Mouse (Mus musculus): Measurements from ENCODE around the gene Klhl21. TPM values are rescaled to one million over a fixed set of nuclear protein-coding genes. Genes with fewer than 3 reads are reported as not detected.

Gene Klhl21
- polyA plus RNA-seq, 1 experiment from 2014 or later, result 2.1 TPM

DNA sequence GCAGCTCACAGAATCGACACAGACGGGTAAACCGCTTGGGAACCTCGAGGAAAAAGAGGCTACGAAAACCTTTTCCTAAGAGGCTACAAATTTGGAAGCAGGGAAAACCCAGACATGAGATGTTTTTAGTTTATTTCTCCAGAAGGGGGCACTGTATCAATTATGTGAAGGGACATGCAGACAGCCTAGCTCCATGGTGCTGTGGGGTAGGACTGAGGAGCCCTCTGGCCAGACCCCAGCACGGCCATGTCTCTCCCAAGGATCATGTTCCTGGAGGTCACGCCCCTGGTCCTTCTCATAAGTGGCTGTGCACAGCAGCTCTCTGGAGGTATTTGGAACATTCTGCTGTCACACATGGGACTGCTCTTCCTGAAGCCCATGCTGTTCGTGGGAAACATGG is 27.9 kb upstream of the Klhl21 start:
- Histone ChIP-seq H3K27ac (ENCODE audit: low read depth, low read length) (no peak overlapping the region), H3K36me3 (ENCODE audit: control insufficient read depth, insufficient read depth, low read length) (peaks cover 21% of the 10 kb centered on the region), H3K4me3 (ENCODE audit: low read depth, low read length) (no peak overlapping the region), H3K9me3 (ENCODE audit: control insufficient read depth, low read length) (no peaks in the 10 kb centered on the region), H3K9ac (replicated peaks; ENCODE audit: low read depth, low read length) (no peak overlapping the region), H3K27me3 (ENCODE audit: control insufficient read depth, insufficient read depth, low read length) (no peaks in the 10 kb centered on the region), H3K4me2 (ENCODE audit: low read depth, low read length) (no peak overlapping the region), H3K4me1 (ENCODE audit: control insufficient read depth, insufficient read depth, low read length) (0 out of 2 replicates have a peak, but pooled peaks cover 5% of the 10 kb centered on the region)
- 84% methylated on average over 8 of the region's 8 CpGs for WGBS
- no peak for ATAC-seq (ENCODE audit: low read depth)

DNA sequence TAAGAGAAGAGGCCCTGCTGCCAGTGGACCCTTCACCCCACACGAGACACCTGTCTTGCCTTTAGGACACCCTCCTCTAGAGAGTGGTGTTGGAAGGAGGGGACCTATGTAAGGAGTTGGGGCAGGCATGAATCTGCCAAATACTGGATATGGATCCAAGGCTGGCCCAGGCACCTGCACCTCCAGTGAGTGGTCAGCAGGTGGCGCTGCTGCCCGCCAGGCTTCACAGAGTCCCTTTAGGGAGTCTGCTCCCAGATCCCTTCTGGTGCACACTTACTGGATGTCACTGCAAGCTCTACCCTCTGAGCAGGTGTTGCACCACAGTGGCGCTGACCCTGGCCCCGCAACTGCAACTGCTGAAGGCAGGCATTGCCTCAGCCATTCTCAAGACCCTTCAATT is 27.2 kb upstream of the Klhl21 start:
- Histone ChIP-seq H3K4me1 (ENCODE audit: control insufficient read depth, insufficient read depth, low read length) (0 out of 2 replicates have a peak, but pooled peaks cover 5% of the 10 kb centered on the region), H3K4me3 (ENCODE audit: low read depth, low read length) (no peak overlapping the region), H3K36me3 (ENCODE audit: control insufficient read depth, insufficient read depth, low read length) (peaks cover 22% of the 10 kb centered on the region), H3K27me3 (ENCODE audit: control insufficient read depth, insufficient read depth, low read length) (no peaks in the 10 kb centered on the region), H3K9ac (replicated peaks; ENCODE audit: low read depth, low read length) (no peak overlapping the region), H3K9me3 (ENCODE audit: control insufficient read depth, low read length) (no peaks in the 10 kb centered on the region), H3K4me2 (ENCODE audit: low read depth, low read length) (no peak overlapping the region), H3K27ac (ENCODE audit: low read depth, low read length) (no peak overlapping the region)
- 14% methylated on average over 5 of the region's 5 CpGs for WGBS
- peak; percentile 54; the same call in 1 of the 2 replicates for ATAC-seq (ENCODE audit: low read depth)

DNA sequence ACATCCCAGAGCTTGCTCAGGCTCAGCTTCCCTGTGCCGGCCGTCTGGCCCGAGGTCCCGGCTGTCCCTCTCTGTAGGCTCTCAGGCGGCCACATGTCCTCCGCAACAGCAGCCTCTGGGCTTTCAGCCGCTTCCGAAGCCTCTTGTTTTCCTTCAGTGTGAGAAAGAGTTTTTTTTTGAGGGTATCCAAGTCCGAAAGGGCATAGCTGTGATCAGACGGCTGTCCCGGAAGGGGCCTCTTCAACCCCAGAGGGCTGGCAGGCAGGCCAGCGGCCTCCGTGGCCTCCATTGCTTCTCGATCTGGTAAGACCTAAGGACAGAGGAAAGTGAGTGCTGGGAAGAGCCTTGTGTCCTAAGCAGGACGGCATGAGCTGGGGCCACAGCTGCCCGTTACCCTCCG is 25.6 kb upstream of the Klhl21 start:
- H3K9me3 ChIP-seq (ENCODE audit: control insufficient read depth, low read length), result no peaks in the 10 kb centered on the region
- no peak overlapping the region for H3K4me3 ChIP-seq (ENCODE audit: low read depth, low read length)
- peaks cover 8% of the 10 kb centered on the region; the same call in 1 of the 2 replicates for H3K4me1 ChIP-seq (ENCODE audit: control insufficient read depth, insufficient read depth, low read length)
- no peak overlapping the region for H3K27ac ChIP-seq (ENCODE audit: low read depth, low read length)
- no peak overlapping the region for H3K9ac ChIP-seq (replicated peaks; ENCODE audit: low read depth, low read length)
- WGBS, result 71% methylated on average over 17 of the region's 17 CpGs
- no peak overlapping the region for H3K4me2 ChIP-seq (ENCODE audit: low read depth, low read length)
- no peaks in the 10 kb centered on the region for H3K27me3 ChIP-seq (ENCODE audit: control insufficient read depth, insufficient read depth, low read length)
- no peak for ATAC-seq (ENCODE audit: low read depth)
- peaks cover 22% of the 10 kb centered on the region for H3K36me3 ChIP-seq (ENCODE audit: control insufficient read depth, insufficient read depth, low read length)

DNA sequence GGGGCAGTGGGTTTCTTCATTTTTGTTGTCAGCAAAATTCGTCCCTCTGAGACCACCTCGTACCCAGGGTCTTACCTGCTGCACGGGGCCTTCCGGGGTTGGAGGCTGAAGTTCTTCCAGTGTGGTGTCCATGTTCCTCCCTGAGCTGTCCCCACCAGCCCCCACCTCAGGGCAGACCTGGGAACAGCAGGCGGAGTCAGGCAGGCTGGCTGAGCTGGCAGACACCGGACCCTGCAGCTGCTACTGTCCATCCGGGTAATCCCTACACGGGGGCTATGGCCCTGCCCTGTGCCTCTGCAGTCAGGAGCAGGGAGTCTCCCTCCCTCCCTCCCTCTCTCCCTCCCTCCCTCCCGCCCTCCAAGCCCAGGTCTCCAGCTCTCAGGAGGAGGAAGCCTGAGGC is 25.0 kb upstream of the Klhl21 start:
- peaks cover 7% of the 10 kb centered on the region; the same call in 1 of the 2 replicates for H3K4me1 ChIP-seq (ENCODE audit: control insufficient read depth, insufficient read depth, low read length)
- no peak overlapping the region for H3K4me2 ChIP-seq (ENCODE audit: low read depth, low read length)
- H3K27ac ChIP-seq (ENCODE audit: low read depth, low read length), result no peak overlapping the region
- no peaks in the 10 kb centered on the region for H3K27me3 ChIP-seq (ENCODE audit: control insufficient read depth, insufficient read depth, low read length)
- H3K9me3 ChIP-seq (ENCODE audit: control insufficient read depth, low read length), result no peaks in the 10 kb centered on the region
- ATAC-seq (ENCODE audit: low read depth), result no peak
- peaks cover 22% of the 10 kb centered on the region for H3K36me3 ChIP-seq (ENCODE audit: control insufficient read depth, insufficient read depth, low read length)
- H3K4me3 ChIP-seq (ENCODE audit: low read depth, low read length), result no peak overlapping the region
- 42% methylated on average over 8 of the region's 9 CpGs for WGBS
- H3K9ac ChIP-seq (replicated peaks; ENCODE audit: low read depth, low read length), result no peak overlapping the region

DNA sequence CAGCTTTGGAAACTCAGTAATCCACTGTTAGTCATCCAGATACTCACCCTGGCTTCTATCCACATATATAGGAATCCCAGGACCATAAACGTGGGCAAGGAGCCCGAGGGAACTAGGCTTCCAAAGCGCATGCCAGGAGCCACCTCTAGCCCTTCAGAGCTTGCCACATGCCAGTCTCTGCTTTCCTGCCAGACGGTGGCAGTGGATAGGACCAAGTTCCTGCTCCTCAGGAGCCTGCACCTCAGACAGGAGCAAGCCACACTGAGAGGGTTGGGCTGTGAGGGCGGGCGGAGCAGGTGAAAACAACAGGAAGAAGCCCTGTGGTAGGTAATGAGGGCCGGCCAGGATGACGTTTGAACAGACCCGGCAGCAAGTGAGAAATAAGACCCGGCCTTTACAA is 22.7 kb upstream of the Klhl21 start:
- Histone ChIP-seq H3K36me3 (ENCODE audit: control insufficient read depth, insufficient read depth, low read length) (peaks cover 15% of the 10 kb centered on the region), H3K9ac (replicated peaks; ENCODE audit: low read depth, low read length) (no peak overlapping the region), H3K27ac (ENCODE audit: low read depth, low read length) (no peak overlapping the region)

DNA sequence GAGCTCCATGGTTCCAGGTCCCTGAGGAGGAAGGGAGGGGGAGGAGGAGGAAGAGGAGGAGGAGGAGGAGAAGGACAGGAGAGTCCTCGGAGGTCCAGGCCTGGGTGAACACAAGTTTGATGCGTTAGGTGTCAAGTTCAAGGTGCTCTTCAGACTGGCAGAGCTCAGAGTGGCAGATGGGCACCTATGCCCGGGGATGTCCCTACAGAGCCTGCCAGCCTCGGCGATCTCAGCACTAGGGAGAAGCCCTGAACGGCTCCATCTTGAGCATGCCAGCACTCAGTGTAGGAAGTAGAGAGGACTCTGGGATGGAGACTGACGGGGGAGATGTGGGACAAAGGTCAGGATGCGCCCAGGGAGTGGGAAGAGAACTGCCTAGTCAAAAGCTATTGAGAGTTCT is 22.0 kb upstream of the Klhl21 start:
- H3K4me2 ChIP-seq (ENCODE audit: low read depth, low read length), result no peak overlapping the region
- no peak for ATAC-seq (ENCODE audit: low read depth)
- H3K27me3 ChIP-seq (ENCODE audit: control insufficient read depth, insufficient read depth, low read length), result no peaks in the 10 kb centered on the region
- 67% methylated on average over 8 of the region's 8 CpGs for WGBS
- no peaks in the 10 kb centered on the region for H3K9me3 ChIP-seq (ENCODE audit: control insufficient read depth, low read length)
- H3K4me3 ChIP-seq (ENCODE audit: low read depth, low read length), result no peak overlapping the region
- H3K36me3 ChIP-seq (ENCODE audit: control insufficient read depth, insufficient read depth, low read length), result peaks cover 21% of the 10 kb centered on the region
- H3K9ac ChIP-seq (replicated peaks; ENCODE audit: low read depth, low read length), result no peak overlapping the region
- no peak overlapping the region for H3K27ac ChIP-seq (ENCODE audit: low read depth, low read length)
- peaks cover 7% of the 10 kb centered on the region; the same call in 1 of the 2 replicates for H3K4me1 ChIP-seq (ENCODE audit: control insufficient read depth, insufficient read depth, low read length)

More for the DNA sequence above, 22.7 kb upstream of the Klhl21 start:
- H3K27me3 ChIP-seq (ENCODE audit: control insufficient read depth, insufficient read depth, low read length), result no peaks in the 10 kb centered on the region
- no peaks in the 10 kb centered on the region for H3K9me3 ChIP-seq (ENCODE audit: control insufficient read depth, low read length)
- no peak overlapping the region for H3K4me2 ChIP-seq (ENCODE audit: low read depth, low read length)
- 33% methylated on average over 10 of the region's 10 CpGs for WGBS
- no peak for ATAC-seq (ENCODE audit: low read depth)
- peaks cover 7% of the 10 kb centered on the region; the same call in 1 of the 2 replicates for H3K4me1 ChIP-seq (ENCODE audit: control insufficient read depth, insufficient read depth, low read length)
- H3K4me3 ChIP-seq (ENCODE audit: low read depth, low read length), result no peak overlapping the region

DNA sequence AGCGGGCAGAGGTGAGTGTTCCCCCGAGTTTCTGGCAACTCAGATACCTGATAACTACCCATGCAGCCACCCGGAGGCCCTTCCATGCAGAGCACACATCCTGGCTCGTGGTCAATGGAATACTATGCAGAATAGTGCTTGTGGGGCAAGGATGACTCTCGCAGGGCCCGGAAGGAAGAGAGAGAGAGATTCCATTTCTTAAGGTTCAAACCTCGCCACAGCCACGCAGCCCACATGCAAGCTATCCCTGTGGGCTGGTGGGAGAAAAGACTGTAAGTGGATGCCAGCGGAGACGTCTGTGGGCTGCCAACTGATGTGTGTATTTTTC is 20.6 kb upstream of the Klhl21 start:
- peak overlapping the region; percentile 86 for H3K9ac ChIP-seq (replicated peaks; ENCODE audit: low read depth, low read length)
- H3K4me3 ChIP-seq (ENCODE audit: low read depth, low read length), result peak overlapping the region; percentile 71
- H3K27ac ChIP-seq (ENCODE audit: low read depth, low read length), result peak overlapping the region; percentile 63; the same call in 1 of the 2 replicates
- peaks cover 24% of the 10 kb centered on the region for H3K36me3 ChIP-seq (ENCODE audit: control insufficient read depth, insufficient read depth, low read length)
- H3K27me3 ChIP-seq (ENCODE audit: control insufficient read depth, insufficient read depth, low read length), result no peaks in the 10 kb centered on the region
- peaks cover 7% of the 10 kb centered on the region; the same call in 1 of the 2 replicates for H3K4me1 ChIP-seq (ENCODE audit: control insufficient read depth, insufficient read depth, low read length)
- no peaks in the 10 kb centered on the region for H3K9me3 ChIP-seq (ENCODE audit: control insufficient read depth, low read length)
- H3K4me2 ChIP-seq (ENCODE audit: low read depth, low read length), result peak overlapping the region; percentile 73
- WGBS, result 32% methylated on average over 10 of the region's 10 CpGs
- ATAC-seq (ENCODE audit: low read depth), result no peak

DNA sequence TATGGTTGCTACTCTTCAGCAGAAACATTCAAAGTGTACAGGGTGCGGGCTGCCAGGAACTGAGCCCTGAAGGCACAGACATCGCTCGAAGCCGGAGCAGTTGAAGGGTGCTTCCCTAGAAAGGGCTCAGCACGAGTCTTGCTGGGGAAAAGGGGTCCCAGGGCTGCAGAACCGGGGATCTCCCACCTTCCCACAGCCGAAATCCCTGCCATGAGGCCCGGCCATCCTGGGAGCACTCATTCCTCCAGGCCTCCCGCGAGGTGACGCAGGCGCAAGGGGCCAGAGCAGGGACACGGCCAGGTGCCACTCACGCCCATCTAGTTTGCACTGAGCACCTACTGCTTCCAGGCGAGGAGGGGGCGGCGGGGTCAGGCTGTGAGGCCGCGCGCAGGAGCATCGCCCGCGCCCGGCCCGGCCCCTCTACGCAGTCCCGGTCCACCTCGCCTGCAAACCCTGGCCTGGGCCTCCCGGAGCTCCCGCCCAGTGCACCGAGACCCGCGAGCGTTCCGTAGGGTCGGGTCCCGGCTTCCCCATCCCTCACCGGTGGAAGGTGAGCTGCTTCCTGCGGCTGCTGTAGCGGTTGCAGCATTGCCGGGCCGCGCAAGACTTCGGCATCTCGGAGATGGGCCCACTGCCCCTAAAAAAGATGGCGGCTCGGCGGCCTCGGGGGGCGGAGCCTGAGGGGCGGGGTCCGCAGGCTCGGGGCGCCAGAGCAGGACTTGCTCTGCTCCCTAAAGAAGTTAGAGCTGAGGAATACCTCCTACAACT is 20.1 kb upstream of the Klhl21 start, which contains the start of gene Thap3:
TSS of gene Thap3 (minus strand) at position 656 of the 768 bp plus-strand sequence.
- peak within 1 kb of the TSS; percentile 86 for H3K9ac ChIP-seq (replicated peaks; ENCODE audit: low read depth, low read length)
- H3K4me2 ChIP-seq (ENCODE audit: low read depth, low read length), result peak within 1 kb of the TSS; percentile 73
- H3K27me3 ChIP-seq (ENCODE audit: control insufficient read depth, insufficient read depth, low read length), result no peaks in the 10 kb centered on the region
- under 1% methylated on average over 54 of the region's 54 CpGs for whole genome bisulfite sequencing
- peaks cover 22% of the 10 kb centered on the region for H3K36me3 ChIP-seq (ENCODE audit: control insufficient read depth, insufficient read depth, low read length)
- H3K9me3 ChIP-seq (ENCODE audit: control insufficient read depth, low read length), result no peaks in the 10 kb centered on the region
- peak; percentile 77 for ATAC-seq (ENCODE audit: low read depth)
- H3K4me3 ChIP-seq (ENCODE audit: low read depth, low read length), result peak within 1 kb of the TSS; percentile 71
- peaks cover 7% of the 10 kb centered on the region; the same call in 1 of the 2 replicates for H3K4me1 ChIP-seq (ENCODE audit: control insufficient read depth, insufficient read depth, low read length)
- H3K27ac ChIP-seq (ENCODE audit: low read depth, low read length), result peak within 1 kb of the TSS; percentile 63

DNA sequence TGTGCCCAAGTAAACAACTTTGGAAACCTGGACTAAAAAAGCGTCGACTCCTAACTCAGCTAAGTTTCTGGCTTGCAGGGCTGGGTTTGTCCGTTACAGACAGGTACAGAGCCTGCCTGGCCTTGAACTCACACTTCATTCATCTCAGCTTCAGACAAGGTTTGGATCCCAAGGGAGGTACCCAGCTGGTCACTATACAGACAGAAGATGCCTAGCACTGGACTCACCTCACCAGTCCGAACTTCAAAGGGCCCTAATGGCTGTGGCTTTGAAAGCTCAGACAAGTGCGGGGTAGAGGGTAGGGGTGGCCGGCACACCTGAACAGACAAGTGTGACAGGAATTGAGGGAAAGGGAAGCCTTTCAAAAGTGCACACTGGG is 19.5 kb upstream of the Klhl21 start:
- peak; percentile 9; the same call in 1 of the 2 replicates for ATAC-seq (ENCODE audit: low read depth)
- Histone ChIP-seq H3K9me3 (ENCODE audit: control insufficient read depth, low read length) (no peaks in the 10 kb centered on the region), H3K4me3 (ENCODE audit: low read depth, low read length) (peak overlapping the region; percentile 71; the same call in 1 of the 2 replicates), H3K36me3 (ENCODE audit: control insufficient read depth, insufficient read depth, low read length) (peaks cover 22% of the 10 kb centered on the region), H3K27me3 (ENCODE audit: control insufficient read depth, insufficient read depth, low read length) (no peaks in the 10 kb centered on the region), H3K4me1 (ENCODE audit: control insufficient read depth, insufficient read depth, low read length) (peaks cover 11% of the 10 kb centered on the region), H3K27ac (ENCODE audit: low read depth, low read length) (no peak overlapping the region), H3K4me2 (ENCODE audit: low read depth, low read length) (peak overlapping the region; percentile 73; the same call in 1 of the 2 replicates), H3K9ac (replicated peaks; ENCODE audit: low read depth, low read length) (peak overlapping the region; percentile 86; the same call in 1 of the 2 replicates)
- WGBS, result 30% methylated on average over 6 of the region's 6 CpGs
